Mouse (Mus musculus) kidney, embryonic 14.5 days (tissue): ENCODE results near the gene Col4a6. TPM values are rescaled to one million over a fixed set of nuclear protein-coding genes. Genes with fewer than 3 reads are reported as not detected.

Source experiments
- ATAC-seq: fragments of 200-750 bp; cut with Nextera tagmentation; 2 replicates; pipeline ENCODE4 v1.8.0; 2017; ENCODE audit warnings: moderate number of reproducible peaks, mild to moderate bottlenecking, moderate TSS enrichment, moderate library complexity; ENCODE audit not compliant: low FRiP score, low TSS enrichment
- H3K27ac ChIP-seq: fragments of 300-500 bp; sonication (generic); 2 replicates; pipeline ENCODE4 v1.5.1; 2014; ENCODE audit warnings: low read depth, mild to moderate bottlenecking, low read length, moderate library complexity, mixed read lengths
- H3K27me3 ChIP-seq: fragments of 300-500 bp; sonication (generic); 2 replicates; pipeline ENCODE4 v1.6.1; 2014; ENCODE audit warnings: mild to moderate bottlenecking, low read length; ENCODE audit not compliant: control insufficient read depth, insufficient read depth
- H3K36me3 ChIP-seq: fragments of 300-500 bp; sonication (generic); 2 replicates; pipeline ENCODE4 v1.6.1; 2014; ENCODE audit warnings: low read length, mixed read lengths; ENCODE audit not compliant: control insufficient read depth, insufficient read depth
- H3K4me1 ChIP-seq: fragments of 300-500 bp; sonication (generic); 2 replicates; pipeline ENCODE4 v1.6.1; 2014; ENCODE audit warnings: low read length, mixed read lengths; ENCODE audit not compliant: control insufficient read depth, insufficient read depth
- H3K4me2 ChIP-seq: fragments of 300-500 bp; sonication (generic); replicated peaks from 2 replicates; pipeline ENCODE4 v1.6.1; 2014; ENCODE audit warnings: low read depth, mild to moderate bottlenecking, low read length
- H3K4me3 ChIP-seq: fragments of 300-500 bp; sonication (generic); 2 replicates; pipeline ENCODE4 v1.5.1; 2014; ENCODE audit warnings: mild to moderate bottlenecking, low read length
- H3K9ac ChIP-seq: fragments of 300-500 bp; sonication (generic); 2 replicates; pipeline ENCODE4 v1.6.1; 2014; ENCODE audit warnings: low read depth, mild to moderate bottlenecking, low read length, moderate library complexity
- H3K9me3 ChIP-seq: fragments of 300-500 bp; sonication (generic); 2 replicates; pipeline ENCODE4 v1.6.1; 2016; ENCODE audit warnings: low read length; ENCODE audit not compliant: control insufficient read depth
- WGBS: fragments of 180-500 bp; shearing (Covaris S2); extraction: QIAGEN DNeasy Blood & Tissue Kit; methylation state at CpG from one replicate; pipeline ENCODE4 v1.1.7; 2014; 5-methylcytosine and 5-hydroxymethylcytosine counted together
- polyA plus RNA-seq: library from polyadenylated mRNA; unstranded; fragments of >200 nt; fragmentation: Nextera tagmentation; extraction: Ambion mirVana; gene quantifications from 2 replicates; pipeline ENCODE4 v1.2.1, GENCODE M21; 2014

The Col4a6 gene
- 1.3 and 1.4 TPM in 2 replicates for polyA plus RNA-seq

DNA sequence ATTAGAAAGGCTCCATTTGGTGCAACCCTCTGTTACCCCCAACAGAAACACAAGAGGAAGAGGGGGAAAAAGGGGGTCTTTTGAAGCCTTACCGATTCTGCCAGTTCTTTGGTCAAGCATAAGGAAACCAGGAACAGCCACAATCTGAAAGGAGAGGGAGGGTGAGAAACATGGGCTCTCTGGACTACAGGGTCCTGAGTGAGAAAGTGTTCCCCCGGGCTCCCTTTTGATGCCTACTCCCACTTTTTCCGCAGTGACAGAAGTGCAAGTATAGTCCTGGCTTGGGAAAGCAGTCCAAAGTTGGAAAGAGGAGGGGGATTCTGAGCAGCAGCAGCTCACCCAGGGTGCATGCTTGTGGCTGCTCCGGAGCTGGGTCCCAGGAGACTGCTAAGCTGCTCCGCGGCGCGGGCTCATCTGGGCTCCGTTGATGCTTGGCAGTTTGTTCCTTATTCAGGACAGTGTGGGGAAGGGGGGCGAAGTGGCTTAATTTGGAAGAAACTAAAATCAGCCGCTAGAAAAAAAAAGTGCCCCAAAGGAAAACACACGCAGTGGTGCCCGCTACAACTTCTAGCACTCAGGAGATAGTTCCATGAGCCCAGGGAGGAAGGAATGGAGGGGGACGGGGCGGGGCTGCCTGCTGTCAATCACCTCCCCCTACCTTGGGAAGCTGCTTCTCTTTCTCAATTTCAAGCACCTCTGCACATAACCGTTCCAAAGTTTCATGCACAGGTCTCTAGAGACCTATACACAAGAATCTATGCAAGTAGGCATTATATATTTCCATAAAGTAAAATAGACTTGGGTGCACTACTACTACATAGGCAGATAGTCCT lies at the start of gene Col4a6:
TSS of gene Col4a6 (minus strand) at position 607 of the 833 bp plus-strand sequence.
- peak; percentile 41; the same call in 1 of the 2 replicates for ATAC-seq
- Histone ChIP-seq H3K4me3 (peak within 1 kb of the TSS; percentile 33), H3K4me2 (peak within 1 kb of the TSS; percentile 52), H3K9me3 (no peaks in the 10 kb centered on the region), H3K27ac (no peak within 1 kb of the TSS), H3K9ac (peak within 1 kb of the TSS; percentile 28; the same call in 1 of the 2 replicates), H3K36me3 (no peaks in the 10 kb centered on the region), H3K4me1 (no peaks in the 10 kb centered on the region), H3K27me3 (no peaks in the 10 kb centered on the region; the same call in 1 of the 2 replicates)
- WGBS = 19% methylated on average over 16 of the region's 16 CpGs

DNA sequence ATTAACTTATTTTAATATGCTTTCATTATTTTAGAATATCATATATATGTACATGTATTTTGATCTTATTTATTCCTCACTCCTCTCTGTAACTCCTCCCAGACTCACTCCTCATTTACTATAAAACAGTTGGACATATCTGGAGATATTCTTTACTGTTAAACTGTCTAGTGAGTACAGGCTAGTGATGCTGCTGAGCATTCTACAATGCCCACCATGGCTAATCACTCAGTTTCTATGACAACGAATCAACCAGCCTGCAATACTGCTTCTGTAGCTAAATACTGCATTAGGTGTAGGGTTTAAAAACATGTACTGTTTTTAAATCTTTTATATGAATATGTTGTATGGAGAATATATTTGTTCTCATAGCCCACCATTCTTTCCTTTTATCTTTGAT lies 29.2 kb upstream of the Col4a6 start:
- Histone ChIP-seq H3K4me3 (no peak overlapping the region), H3K27me3 (no peaks in the 10 kb centered on the region; the same call in 1 of the 2 replicates), H3K36me3 (no peaks in the 10 kb centered on the region), H3K9me3 (no peaks in the 10 kb centered on the region), H3K4me2 (no peak overlapping the region), H3K9ac (no peak overlapping the region), H3K27ac (no peak overlapping the region), H3K4me1 (no peaks in the 10 kb centered on the region)
- no peak for ATAC-seq
- WGBS = 89% methylated on average over 1 of the region's 1 CpGs

DNA sequence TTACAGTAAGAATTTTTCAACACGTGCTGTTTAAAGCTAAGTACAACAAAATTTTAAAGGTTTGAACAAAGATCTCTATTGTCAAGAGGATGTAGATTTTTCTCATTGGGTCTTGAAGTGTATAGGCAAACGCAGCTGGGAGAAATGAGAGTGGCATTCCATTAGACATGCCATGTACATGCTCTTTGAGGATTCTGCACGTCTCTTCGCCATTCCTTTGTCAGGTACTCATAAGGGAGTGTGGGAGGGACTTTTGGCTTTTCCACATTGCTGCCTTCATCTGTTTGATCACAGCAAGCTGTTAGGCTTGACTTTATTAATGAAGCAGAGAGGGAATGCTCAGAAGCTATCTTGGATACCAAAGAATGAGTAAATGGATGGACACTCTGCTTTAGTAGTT lies 20.7 kb upstream of the Col4a6 start:
- Histone ChIP-seq H3K9me3 (no peaks in the 10 kb centered on the region), H3K9ac (no peak overlapping the region), H3K4me1 (no peaks in the 10 kb centered on the region), H3K4me2 (no peak overlapping the region), H3K27me3 (no peaks in the 10 kb centered on the region), H3K27ac (no peak overlapping the region), H3K36me3 (no peaks in the 10 kb centered on the region), H3K4me3 (no peak overlapping the region)
- no peak for ATAC-seq
- WGBS = 79% methylated on average over 4 of the region's 4 CpGs

DNA sequence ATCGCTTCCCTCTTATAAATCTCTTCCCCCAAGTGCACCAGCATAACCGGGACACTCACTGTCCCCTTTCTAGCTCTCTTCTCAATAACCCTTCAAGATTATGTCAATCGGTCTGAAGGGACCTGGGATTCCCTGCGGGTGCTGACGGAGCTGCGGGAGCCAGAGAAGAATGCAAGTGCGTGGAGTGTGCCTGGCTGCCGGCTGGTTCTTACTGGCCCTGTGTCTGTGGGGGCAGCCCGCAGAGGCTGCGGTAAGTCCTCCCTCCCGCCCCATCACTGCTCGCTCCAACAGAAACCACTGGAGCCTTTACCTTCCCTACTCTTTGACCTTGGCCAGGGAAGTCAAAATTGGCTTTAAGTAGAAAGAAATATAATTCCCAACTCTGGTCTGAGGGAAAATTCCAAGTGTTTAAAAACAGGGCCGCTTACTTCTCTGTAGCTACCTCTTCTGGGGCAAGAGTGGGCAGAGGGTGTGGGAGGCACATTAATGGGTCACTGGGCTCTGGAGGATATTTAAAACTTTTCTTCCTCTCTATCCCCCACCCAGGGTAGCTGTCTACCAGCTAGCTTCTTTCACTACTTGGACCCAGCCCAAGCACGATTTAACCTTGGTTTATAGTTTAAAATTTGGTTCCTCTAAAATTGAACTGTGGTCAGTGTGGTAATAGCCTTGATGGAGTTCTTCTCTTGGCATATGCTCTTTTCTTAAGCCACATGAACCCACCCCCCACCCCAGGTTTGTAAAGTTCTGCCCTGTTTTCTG lies 1.9 kb upstream of the Col4a6 start:
- H3K9ac ChIP-seq = peak overlapping the region; percentile 51; the same call in 1 of the 2 replicates
- no peaks in the 10 kb centered on the region for H3K4me1 ChIP-seq
- no peaks in the 10 kb centered on the region for H3K36me3 ChIP-seq
- no peaks in the 10 kb centered on the region; the same call in 1 of the 2 replicates for H3K27me3 ChIP-seq
- WGBS = 22% methylated on average over 14 of the region's 14 CpGs
- no peaks in the 10 kb centered on the region for H3K9me3 ChIP-seq
- peak overlapping the region; percentile 52 for H3K4me2 ChIP-seq
- peak; percentile 77 for ATAC-seq
- peak overlapping the region; percentile 50 for H3K4me3 ChIP-seq
- peak overlapping the region; percentile 55; the same call in 1 of the 2 replicates for H3K27ac ChIP-seq

DNA sequence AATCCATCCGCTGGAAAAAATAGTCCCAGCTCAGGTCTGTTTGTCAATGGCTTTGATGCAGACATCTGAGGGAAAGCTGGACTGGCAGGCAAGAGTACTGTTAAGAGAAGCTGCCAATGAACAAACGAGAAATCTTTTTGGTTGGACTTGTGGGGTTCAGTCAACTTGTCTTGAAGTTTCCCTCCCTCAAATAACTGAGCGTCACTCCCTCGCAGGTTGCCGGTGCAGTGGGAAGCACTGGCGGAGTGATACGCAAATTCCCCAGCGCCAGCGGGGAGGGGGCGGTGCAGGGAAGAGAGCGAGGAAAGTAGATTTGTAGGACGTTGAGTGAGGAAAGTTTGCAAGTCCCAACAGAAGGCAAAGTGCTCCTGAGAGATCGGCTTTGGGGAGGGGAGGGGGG lies 1.2 kb upstream of the Col4a6 start, which contains the start of gene Col4a5:
TSS of gene Col4a5 (plus strand) at position 276 of the 400 bp plus-strand sequence.
- no peaks in the 10 kb centered on the region for H3K9me3 ChIP-seq
- peak; percentile 94 for ATAC-seq
- H3K9ac ChIP-seq = peak within 1 kb of the TSS; percentile 51; the same call in 1 of the 2 replicates
- H3K36me3 ChIP-seq = no peaks in the 10 kb centered on the region
- peak within 1 kb of the TSS; percentile 50 for H3K4me3 ChIP-seq
- 23% methylated on average over 13 of the region's 13 CpGs for WGBS
- peak within 1 kb of the TSS; percentile 52 for H3K4me2 ChIP-seq
- no peaks in the 10 kb centered on the region for H3K4me1 ChIP-seq
- H3K27me3 ChIP-seq = no peaks in the 10 kb centered on the region; the same call in 1 of the 2 replicates
- H3K27ac ChIP-seq = peak within 1 kb of the TSS; percentile 55; the same call in 1 of the 2 replicates

DNA sequence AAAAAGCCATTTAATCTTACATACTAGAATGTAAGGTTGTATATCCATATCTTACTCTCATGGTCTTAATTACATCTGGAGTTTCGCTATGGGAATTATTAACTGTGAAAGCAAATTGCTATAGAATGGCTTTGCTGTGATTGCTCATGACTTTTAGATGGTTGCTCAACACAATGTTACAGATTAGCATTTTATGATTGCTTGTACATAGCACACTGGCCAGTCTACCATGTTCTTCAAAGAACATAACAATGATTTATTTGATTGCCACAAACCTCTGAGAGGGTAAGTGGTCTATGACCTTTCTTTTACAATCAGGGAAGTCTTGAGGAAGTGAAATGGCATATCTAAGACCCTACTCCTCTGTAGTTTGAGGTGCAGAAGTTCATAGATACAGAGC lies 25.9 kb downstream of the Col4a6 start:
- no peaks in the 10 kb centered on the region for H3K9me3 ChIP-seq
- H3K36me3 ChIP-seq = no peaks in the 10 kb centered on the region
- no peaks in the 10 kb centered on the region for H3K4me1 ChIP-seq
- no peak overlapping the region for H3K4me3 ChIP-seq
- WGBS = 73% methylated on average over 1 of the region's 1 CpGs
- H3K4me2 ChIP-seq = no peak overlapping the region
- no peak overlapping the region for H3K9ac ChIP-seq
- no peak overlapping the region for H3K27ac ChIP-seq
- no peaks in the 10 kb centered on the region for H3K27me3 ChIP-seq
- no peak for ATAC-seq

DNA sequence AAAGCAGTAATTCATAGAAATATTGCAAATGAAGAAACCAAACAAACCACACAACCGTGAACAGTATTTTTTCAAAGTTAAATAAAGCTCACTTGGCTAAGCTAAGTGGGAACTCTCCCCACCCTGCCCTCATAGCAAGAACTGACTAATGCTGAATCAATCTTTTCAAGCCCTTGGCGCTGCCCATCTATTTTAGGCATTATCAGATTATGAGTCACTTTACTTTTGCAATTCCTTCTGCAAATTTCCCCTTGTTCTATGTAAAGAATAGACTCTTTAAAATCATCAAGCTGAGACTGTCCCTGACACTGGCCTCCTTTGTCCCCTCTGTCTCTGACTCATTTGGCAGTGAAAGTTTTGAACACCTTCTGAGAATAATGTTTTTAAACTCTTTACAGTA lies 34.5 kb downstream of the Col4a6 start:
- no peak for ATAC-seq
- no peak overlapping the region for H3K4me3 ChIP-seq
- WGBS = 82% methylated on average over 2 of the region's 2 CpGs
- H3K9me3 ChIP-seq = no peaks in the 10 kb centered on the region
- no peaks in the 10 kb centered on the region for H3K27me3 ChIP-seq
- no peaks in the 10 kb centered on the region for H3K4me1 ChIP-seq
- no peak overlapping the region for H3K4me2 ChIP-seq
- H3K9ac ChIP-seq = no peak overlapping the region
- no peaks in the 10 kb centered on the region for H3K36me3 ChIP-seq
- no peak overlapping the region for H3K27ac ChIP-seq

DNA sequence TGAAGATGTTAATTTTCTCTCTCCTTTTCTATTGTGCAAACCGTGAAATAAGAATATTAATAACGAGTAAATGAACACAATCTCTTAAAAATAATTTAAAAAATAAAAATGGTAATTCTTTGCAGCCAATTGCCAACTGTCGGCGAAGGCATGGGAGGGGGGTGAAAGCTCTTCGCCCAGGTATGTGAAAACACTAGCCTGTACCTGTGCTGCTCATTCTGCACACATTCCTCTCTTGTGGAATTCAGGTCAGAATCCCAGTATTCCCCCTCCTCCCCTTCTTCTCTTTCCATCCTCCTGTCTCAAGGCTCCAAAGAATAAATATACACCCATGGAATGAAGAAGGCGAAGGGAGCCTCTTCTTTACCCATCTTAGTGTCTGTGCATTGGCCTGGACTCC lies 37.1 kb downstream of the Col4a6 start:
- Histone ChIP-seq H3K9me3 (no peaks in the 10 kb centered on the region), H3K4me1 (no peaks in the 10 kb centered on the region), H3K36me3 (no peaks in the 10 kb centered on the region), H3K4me2 (no peak overlapping the region), H3K27me3 (no peaks in the 10 kb centered on the region), H3K27ac (no peak overlapping the region), H3K9ac (no peak overlapping the region), H3K4me3 (no peak overlapping the region)
- 92% methylated on average over 6 of the region's 6 CpGs for WGBS
- ATAC-seq = no peak
